Mouse (Mus musculus) layer of hippocampus, adult 18-20 months (tissue): ENCODE data around the gene Psme2. TPM values are rescaled to one million over a fixed set of nuclear protein-coding genes. Genes with fewer than 3 reads are reported as not detected.

Experiments used
- total RNA-seq, 2 experiments: library from RNA; stranded (reverse); gene quantifications; 2 replicates each; pipeline ENCODE4 v1.2.3; 2021

Psme2 gene
- total RNA-seq, 2 experiments from 2014 or later = 53.7 to 57.4 TPM

Other genes with a start within 250 kb of the Psme2 start
- 10 to 100 TPM; 20.2 to 22.1 TPM for gene Dhrs4, start 112.4 kb downstream of the Psme2 start, total RNA-seq
- gene Carmil3, start 100.5 kb downstream of the Psme2 start, total RNA-seq = 10 to 100 TPM; 46.8 to 50.8 TPM
- 100 to 1,000 TPM; 653 to 657 TPM for gene Cpne6, start 80.7 kb downstream of the Psme2 start, total RNA-seq
- 1 to 10 TPM; 1.7 to 2.2 TPM for gene Nrl, start 66.1 kb downstream of the Psme2 start, total RNA-seq
- gene Pck2, start 50.8 kb downstream of the Psme2 start, total RNA-seq = 10 to 100 TPM; 50.9 to 54.2 TPM
- 10 to 100 TPM; 72.2 to 83.8 TPM for gene Dcaf11, start 31.1 kb downstream of the Psme2 start, total RNA-seq
- gene A730061H03Rik, start 30.7 kb downstream of the Psme2 start, total RNA-seq = 1 to 10 TPM in 1 of 2 experiments, under 1 TPM in 1; 0.79 to 1.6 TPM
- not detected for gene Fitm1, start 15.5 kb downstream of the Psme2 start, total RNA-seq
- 10 to 100 TPM; 54.0 to 56.6 TPM for gene Psme1, start 13.0 kb downstream of the Psme2 start, total RNA-seq
- gene Emc9, start 5.8 kb downstream of the Psme2 start, total RNA-seq = 10 to 100 TPM; 43.3 to 49.5 TPM
- 10 to 100 TPM; 38.0 to 43.0 TPM for gene Rnf31, start 595 bp upstream of the Psme2 start, total RNA-seq
- gene Irf9, start 12.5 kb upstream of the Psme2 start, total RNA-seq = 10 to 100 TPM; 10.9 to 13.3 TPM
- gene Rec8, start 26.9 kb upstream of the Psme2 start, total RNA-seq = 1 to 10 TPM; 1.4 to 1.8 TPM
- 100 to 1,000 TPM; 119 to 128 TPM for gene Ipo4, start 44.8 kb upstream of the Psme2 start, total RNA-seq
- 1 to 10 TPM; 2.7 to 3.8 TPM for gene Gm49378, start 46.8 kb upstream of the Psme2 start, total RNA-seq
- gene Tm9sf1, start 52.7 kb upstream of the Psme2 start, total RNA-seq = 10 to 100 TPM; 39.6 to 40.8 TPM
- 1 to 10 TPM in 1 of 2 experiments, under 1 TPM in 1; 0.79 to 1.2 TPM for gene Tssk4, start 59.1 kb upstream of the Psme2 start, total RNA-seq
- 10 to 100 TPM; 45.5 to 52.3 TPM for gene Mdp1, start 69.4 kb upstream of the Psme2 start, total RNA-seq
- gene Gmpr2, start 80.8 kb upstream of the Psme2 start, total RNA-seq = 10 to 100 TPM; 23.3 to 26.4 TPM
- gene Nedd8, start 81.0 kb upstream of the Psme2 start, total RNA-seq = 100 to 1,000 TPM; 294 to 304 TPM
- 10 to 100 TPM; 12.3 to 15.2 TPM for gene Tinf2, start 90.7 kb upstream of the Psme2 start, total RNA-seq
- gene Tgm1, start 122.8 kb upstream of the Psme2 start, total RNA-seq = not detected
- 10 to 100 TPM; 43.7 to 45.7 TPM for gene Rabggta, start 131.2 kb upstream of the Psme2 start, total RNA-seq
- 10 to 100 TPM; 83.2 to 98.7 TPM for gene Dhrs1, start 154.6 kb upstream of the Psme2 start, total RNA-seq
- gene Nop9, start 154.6 kb upstream of the Psme2 start, total RNA-seq = 10 to 100 TPM; 11.7 to 14.5 TPM
- gene Cideb, start 167.3 kb upstream of the Psme2 start, total RNA-seq = 1 to 10 TPM; 1.7 to 2.2 TPM
- gene Ltb4r2, start 170.3 kb upstream of the Psme2 start, total RNA-seq = under 1 TPM; 0.12 to 0.13 TPM
- gene Ltb4r1, start 174.8 kb upstream of the Psme2 start, total RNA-seq = under 1 TPM in 1 of 2 experiments, not detected in 1; 0.45 TPM
- gene Adcy4, start 193.0 kb upstream of the Psme2 start, total RNA-seq = 1 to 10 TPM; 3.1 to 4.4 TPM
- 1 to 10 TPM in 1 of 2 experiments, under 1 TPM in 1; 0.52 to 1.1 TPM for gene Ripk3, start 197.8 kb upstream of the Psme2 start, total RNA-seq
- gene Nfatc4, start 232.0 kb upstream of the Psme2 start, total RNA-seq = 1 to 10 TPM; 1.4 to 2.3 TPM